Mouse (Mus musculus) ES-Bruce4 (cell line): ENCODE measurements around the gene Fxyd4. TPM values are rescaled to one million over a fixed set of nuclear protein-coding genes. Genes with fewer than 3 reads are reported as not detected.

ENCODE experiments used
- H3K27ac ChIP-seq: 2 replicates; pipeline ENCODE4 v1.5.1; 2012; ENCODE audit warnings: low read length, inconsistent platforms; ENCODE audit not compliant: insufficient read depth
- H3K27me3 ChIP-seq: 2 replicates; pipeline ENCODE4 v1.6.1; 2012; ENCODE audit warnings: mild to moderate bottlenecking, low read length, inconsistent platforms; ENCODE audit not compliant: control insufficient read depth, poor library complexity, insufficient read depth, severe bottlenecking
- H3K36me3 ChIP-seq: 2 replicates; pipeline ENCODE4 v1.6.1; 2012; ENCODE audit warnings: inconsistent platforms, mild to moderate bottlenecking, low read length, moderate library complexity; ENCODE audit not compliant: control insufficient read depth, poor library complexity, insufficient read depth, severe bottlenecking
- H3K4me1 ChIP-seq: one replicate; pipeline ENCODE4 v1.8.1; 2011; ENCODE audit warnings: low read length; ENCODE audit not compliant: control insufficient read depth, insufficient read depth
- H3K4me3 ChIP-seq: 2 replicates; pipeline ENCODE4 v1.5.1; 2011; ENCODE audit warnings: low read depth, mild to moderate bottlenecking, low read length
- H3K9ac ChIP-seq: 2 replicates; pipeline ENCODE4 v1.6.1; 2012; ENCODE audit warnings: low read depth, mild to moderate bottlenecking, inconsistent platforms; ENCODE audit not compliant: poor library complexity, severe bottlenecking
- H3K9me3 ChIP-seq: replicated peaks from 2 replicates; pipeline ENCODE4 v1.6.1; 2012; ENCODE audit warnings: mild to moderate bottlenecking, low read length, inconsistent platforms; ENCODE audit not compliant: control insufficient read depth, poor library complexity, insufficient read depth, severe bottlenecking
- CTCF ChIP-seq: IDR thresholded peaks from one replicate; pipeline ENCODE4 v1.8.1; 2011; ENCODE audit warnings: low read depth, low read length
- EP300 ChIP-seq: IDR thresholded peaks from 2 replicates; pipeline ENCODE4 v1.6.1; 2011; ENCODE audit warnings: low read depth, low read length; ENCODE audit not compliant: insufficient read depth
- POLR2A ChIP-seq: IDR thresholded peaks from one replicate; pipeline ENCODE4 v1.8.1; 2011; ENCODE audit warnings: low read length; ENCODE audit not compliant: insufficient read depth
- polyA plus RNA-seq: library from polyadenylated mRNA; stranded (reverse); fragments of >200 nt; gene quantifications from 2 replicates; pipeline ENCODE4 v1.2.4, GENCODE M21; 2011; ENCODE audit warnings: low read depth; ENCODE audit not compliant: missing spikeins, insufficient read depth, insufficient read length

Gene Fxyd4
- polyA plus RNA-seq, 1 experiment: not detected

DNA sequence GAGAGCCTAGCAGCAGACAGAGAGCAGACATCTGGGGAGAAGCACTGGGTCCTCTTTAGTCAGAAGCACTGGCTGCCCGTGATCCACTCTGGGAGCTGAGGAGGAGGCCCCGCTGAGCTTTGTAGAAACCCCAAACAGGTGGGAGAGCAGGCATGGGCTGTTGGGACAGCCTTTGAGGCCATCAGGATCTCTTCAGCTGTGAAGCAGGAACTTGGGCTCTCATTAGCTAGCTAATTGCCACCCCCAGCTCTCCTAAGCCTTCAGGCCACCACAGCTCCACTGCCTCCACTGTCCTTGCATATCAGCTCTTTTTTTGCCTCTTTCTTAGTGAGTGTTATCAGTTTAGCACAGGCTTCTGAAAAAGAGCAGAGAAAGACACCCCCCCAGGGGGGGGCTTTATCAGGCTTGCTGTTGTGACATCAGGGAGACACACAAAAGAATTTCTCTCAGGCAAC is 48.8 kb downstream of the Fxyd4 start:
- Histone ChIP-seq H3K9me3 (no peaks in the 10 kb centered on the region), H3K9ac (no peak overlapping the region), H3K27me3 (no peaks in the 10 kb centered on the region), H3K4me1 (no peaks in the 10 kb centered on the region), H3K4me3 (no peak overlapping the region), H3K36me3 (no peaks in the 10 kb centered on the region), H3K27ac (no peak overlapping the region)
- TF ChIP-seq EP300 (no peak), POLR2A (no peak), CTCF (no peak)

DNA sequence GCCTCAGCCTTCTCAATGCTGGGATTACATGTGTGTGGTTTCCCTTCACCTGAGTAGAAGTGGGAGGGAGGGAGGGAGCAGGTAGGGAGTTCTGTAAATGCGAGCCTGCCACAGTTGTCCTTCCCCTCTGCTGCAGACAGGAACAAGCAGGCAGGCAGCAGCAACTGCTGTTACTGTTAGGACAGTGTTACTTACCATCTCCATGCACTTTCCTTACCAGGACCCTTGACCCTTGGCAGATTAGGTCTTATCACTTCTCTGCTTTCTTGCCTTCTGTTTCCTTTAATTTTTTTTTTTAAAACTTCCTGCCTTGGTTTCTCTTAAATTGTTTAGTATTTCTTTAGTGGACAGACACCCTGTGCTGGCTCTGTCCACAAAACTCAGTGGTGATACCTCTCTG is 49.5 kb downstream of the Fxyd4 start:
- Histone ChIP-seq H3K36me3 (no peaks in the 10 kb centered on the region), H3K9me3 (no peaks in the 10 kb centered on the region), H3K27me3 (no peaks in the 10 kb centered on the region), H3K4me3 (no peak overlapping the region), H3K4me1 (no peaks in the 10 kb centered on the region), H3K27ac (no peak overlapping the region), H3K9ac (no peak overlapping the region)
- TF ChIP-seq POLR2A: no peak
- no peak for TF ChIP-seq EP300
- TF ChIP-seq CTCF: no peak

DNA sequence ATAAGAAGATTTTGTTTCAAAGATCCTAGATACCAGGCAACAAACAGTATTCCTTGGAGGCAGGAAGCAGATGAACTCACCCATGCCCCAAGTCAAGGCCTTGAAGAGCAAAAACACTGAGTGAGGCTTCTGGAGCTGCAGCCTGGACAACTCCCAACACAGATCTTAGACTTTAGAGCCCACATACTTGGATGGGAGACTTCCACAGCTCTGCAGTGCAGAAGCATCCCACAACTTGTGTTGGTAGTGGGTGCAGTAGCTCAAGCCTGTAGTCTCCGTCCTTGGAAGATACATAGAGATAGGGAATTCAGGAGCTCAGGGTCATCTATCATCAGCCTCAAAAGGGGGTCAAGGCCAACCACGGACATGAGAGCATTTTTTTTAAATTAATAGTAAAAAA is 51.5 kb downstream of the Fxyd4 start:
- peaks cover 1% of the 10 kb centered on the region for H3K4me1 ChIP-seq
- TF ChIP-seq CTCF (no peak), EP300 (no peak), POLR2A (no peak)
- H3K9me3 ChIP-seq: no peaks in the 10 kb centered on the region
- no peak overlapping the region for H3K27ac ChIP-seq
- H3K36me3 ChIP-seq: no peaks in the 10 kb centered on the region
- no peaks in the 10 kb centered on the region for H3K27me3 ChIP-seq
- H3K4me3 ChIP-seq: no peak overlapping the region
- no peak overlapping the region for H3K9ac ChIP-seq

Other genes with a start within 250 kb of the Fxyd4 start
- gene Zfp637, start 96.5 kb downstream of the Fxyd4 start, polyA plus RNA-seq: 9.5 TPM in 2 replicates
- gene Zfp239, start 75.6 kb downstream of the Fxyd4 start, polyA plus RNA-seq: 8.8 and 9.4 TPM in 2 replicates
- 1,007 and 1,035 TPM in 2 replicates for gene Hnrnpf, start 37.4 kb downstream of the Fxyd4 start, polyA plus RNA-seq
- gene Rasgef1a, start 73.7 kb upstream of the Fxyd4 start, polyA plus RNA-seq: 0.67 and 0.91 TPM in 2 replicates
- 6.0 and 7.1 TPM in 2 replicates for gene Csgalnact2, start 201.4 kb upstream of the Fxyd4 start, polyA plus RNA-seq